Mouse (Mus musculus) G1E (cell line): ENCODE measurements around the gene Arl15. TPM values are rescaled to one million over a fixed set of nuclear protein-coding genes. Genes with fewer than 3 reads are reported as not detected.

Source experiments
- ATAC-seq: 2 replicates; pipeline ENCODE4 v1.8.0; 2016; ENCODE audit warnings: mild to moderate bottlenecking; ENCODE audit not compliant: insufficient number of reproducible peaks, poor library complexity, low FRiP score, severe bottlenecking; ENCODE audit errors: extremely low read depth
- DNase-seq: peaks from one replicate; pipeline ENCODE4 v3.0.0; 2012; ENCODE audit warnings: low spot score
- H3K27me3 ChIP-seq: 2 replicates; pipeline ENCODE4 v1.6.1; 2012; ENCODE audit warnings: mild to moderate bottlenecking, low read length, inconsistent platforms; ENCODE audit not compliant: insufficient read depth
- H3K36me3 ChIP-seq: replicated peaks from 2 replicates; pipeline ENCODE3; 2012; ENCODE audit warnings: mild to moderate bottlenecking, inconsistent platforms
- H3K4me1 ChIP-seq: 2 replicates; pipeline ENCODE4 v1.6.1; 2012; ENCODE audit warnings: low read depth, low read length, inconsistent platforms, mixed read lengths; ENCODE audit not compliant: insufficient read depth
- H3K4me3 ChIP-seq: 2 replicates; pipeline ENCODE4 v1.5.1; 2012; ENCODE audit warnings: low read depth, mild to moderate bottlenecking, inconsistent platforms, low read length, moderate library complexity, mixed read lengths
- H3K9me3 ChIP-seq: replicated peaks from 2 replicates; pipeline ENCODE4 v1.6.1; 2012; ENCODE audit warnings: inconsistent platforms
- CTCF ChIP-seq: IDR thresholded peaks from 2 replicates; pipeline ENCODE4 v1.5.1; 2012; ENCODE audit warnings: low read depth, low read length, inconsistent platforms, mixed read lengths
- GATA1 ChIP-seq: IDR thresholded peaks from 2 replicates; pipeline ENCODE4 v1.6.1; 2012; ENCODE audit warnings: borderline replicate concordance, low read length, inconsistent platforms, mixed read lengths
- GATA2 ChIP-seq: IDR thresholded peaks from 2 replicates; pipeline ENCODE4 v1.6.1; 2012; ENCODE audit warnings: low read depth, low read length, inconsistent platforms, borderline replicate concordance
- POLR2AphosphoS5 ChIP-seq: IDR thresholded peaks from 2 replicates; pipeline ENCODE4 v1.6.1; 2012; ENCODE audit warnings: low read depth, low read length, inconsistent platforms; ENCODE audit not compliant: insufficient replicate concordance
- TAL1 ChIP-seq: conservative IDR thresholded peaks from 2 replicates; pipeline ENCODE4 v1.6.1; 2012; ENCODE audit warnings: low read depth, low read length, inconsistent platforms, mixed read lengths
- polyA plus RNA-seq: library from polyadenylated mRNA; stranded (reverse); fragments of >175 nt; gene quantifications from 2 replicates; pipeline ENCODE4 v1.2.3, GENCODE M21; 2012
- total RNA-seq, 2 experiments: library from RNA; stranded (forward) in 1 of 2; stranded (reverse) in 1 of 2; fragments of 200-1000 nt in 1 of 2; fragments of >200 nt in 1 of 2; fragmentation: Nextera tagmentation in 1 of 2; gene quantifications; 2 replicates each; pipeline ENCODE4 v1.2.3; 2014 to 2017

Gene Arl15
- total and polyA plus RNA-seq, 3 experiments: 3.2 to 73.8 (median 64.0) TPM

DNA sequence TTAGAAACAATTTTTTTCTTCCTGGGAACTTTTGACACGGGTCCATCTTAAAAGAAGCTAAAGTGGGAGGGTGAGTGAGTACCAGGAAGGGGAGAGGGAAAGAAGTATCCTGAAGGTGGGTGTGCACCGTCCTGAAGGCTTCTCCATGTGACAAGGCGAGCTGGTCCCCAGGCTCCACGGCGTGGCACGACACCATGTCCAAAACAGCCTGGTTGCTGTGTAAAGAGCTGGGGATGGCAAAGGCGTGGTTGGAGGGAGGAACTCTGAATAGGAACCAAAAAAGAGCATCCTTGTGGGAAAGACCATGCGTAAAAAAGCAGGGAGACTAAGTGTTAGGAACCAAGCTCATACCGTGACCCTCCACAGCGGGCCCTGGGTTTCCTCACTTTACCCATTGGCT lies 330.1 kb downstream of the Arl15 start:
- no peak overlapping the region for H3K4me3 ChIP-seq
- ATAC-seq (no peak), DNase-seq (no peak)
- no peaks in the 10 kb centered on the region for H3K4me1 ChIP-seq
- H3K36me3 ChIP-seq: peaks cover 86% of the 10 kb centered on the region
- TF ChIP-seq GATA1 (no peak), TAL1 (no peak), CTCF (no peak), GATA2 (no peak), POLR2AphosphoS5 (no peak)
- H3K9me3 ChIP-seq: no peaks in the 10 kb centered on the region
- H3K27me3 ChIP-seq: no peaks in the 10 kb centered on the region

GRCm38 (mm10) chr13:114124991-114125390 lies 330.7 kb downstream of the Arl15 start:
- Histone ChIP-seq H3K9me3 (no peaks in the 10 kb centered on the region), H3K36me3 (peaks cover 87% of the 10 kb centered on the region)
- TF ChIP-seq TAL1: no peak
- no peak for TF ChIP-seq CTCF
- TF ChIP-seq POLR2AphosphoS5: no peak

DNA sequence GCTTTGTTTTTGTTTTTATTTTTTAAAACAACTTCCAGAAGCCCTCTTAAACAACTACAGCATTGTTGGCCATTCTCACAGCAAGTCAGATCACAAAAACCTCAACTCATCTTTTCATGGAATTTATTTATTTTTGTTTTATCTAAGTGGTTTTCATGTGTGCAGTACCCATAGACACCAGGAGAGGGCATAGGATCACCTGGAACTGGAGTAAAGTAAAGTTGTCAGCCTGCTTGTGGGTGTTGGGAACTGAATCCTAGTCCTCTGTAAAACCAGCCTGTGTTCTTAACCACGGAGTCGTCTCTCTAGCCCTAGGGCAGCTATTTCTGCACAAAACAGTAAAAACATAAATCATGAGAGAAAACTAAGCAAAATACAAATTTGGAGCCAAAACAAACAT lies 334.1 kb downstream of the Arl15 start:
- no peaks in the 10 kb centered on the region for H3K27me3 ChIP-seq
- no peak for DNase-seq
- TF ChIP-seq GATA2: no peak
- TF ChIP-seq CTCF: no peak
- TF ChIP-seq TAL1: no peak
- no peak for TF ChIP-seq POLR2AphosphoS5
- no peak for TF ChIP-seq GATA1
- no peaks in the 10 kb centered on the region for H3K4me1 ChIP-seq
- no peak overlapping the region for H3K4me3 ChIP-seq
- no peak for ATAC-seq
- H3K36me3 ChIP-seq: peaks cover 84% of the 10 kb centered on the region
- no peaks in the 10 kb centered on the region for H3K9me3 ChIP-seq

More at GRCm38 (mm10) chr13:114124991-114125390, 330.7 kb downstream of the Arl15 start:
- no peak for DNase-seq
- Histone ChIP-seq H3K4me3 (no peak overlapping the region), H3K27me3 (no peaks in the 10 kb centered on the region), H3K4me1 (no peaks in the 10 kb centered on the region)
- no peak for ATAC-seq

GRCm38 (mm10) chr13:114129986-114130385 lies 335.7 kb downstream of the Arl15 start:
- Histone ChIP-seq H3K36me3 (peaks cover 84% of the 10 kb centered on the region), H3K27me3 (no peaks in the 10 kb centered on the region), H3K9me3 (no peaks in the 10 kb centered on the region), H3K4me1 (no peaks in the 10 kb centered on the region), H3K4me3 (no peak overlapping the region)
- DNase-seq (no peak), ATAC-seq (no peak)
- TF ChIP-seq TAL1 (no peak), POLR2AphosphoS5 (no peak), CTCF (no peak), GATA2 (no peak), GATA1 (no peak)

DNA sequence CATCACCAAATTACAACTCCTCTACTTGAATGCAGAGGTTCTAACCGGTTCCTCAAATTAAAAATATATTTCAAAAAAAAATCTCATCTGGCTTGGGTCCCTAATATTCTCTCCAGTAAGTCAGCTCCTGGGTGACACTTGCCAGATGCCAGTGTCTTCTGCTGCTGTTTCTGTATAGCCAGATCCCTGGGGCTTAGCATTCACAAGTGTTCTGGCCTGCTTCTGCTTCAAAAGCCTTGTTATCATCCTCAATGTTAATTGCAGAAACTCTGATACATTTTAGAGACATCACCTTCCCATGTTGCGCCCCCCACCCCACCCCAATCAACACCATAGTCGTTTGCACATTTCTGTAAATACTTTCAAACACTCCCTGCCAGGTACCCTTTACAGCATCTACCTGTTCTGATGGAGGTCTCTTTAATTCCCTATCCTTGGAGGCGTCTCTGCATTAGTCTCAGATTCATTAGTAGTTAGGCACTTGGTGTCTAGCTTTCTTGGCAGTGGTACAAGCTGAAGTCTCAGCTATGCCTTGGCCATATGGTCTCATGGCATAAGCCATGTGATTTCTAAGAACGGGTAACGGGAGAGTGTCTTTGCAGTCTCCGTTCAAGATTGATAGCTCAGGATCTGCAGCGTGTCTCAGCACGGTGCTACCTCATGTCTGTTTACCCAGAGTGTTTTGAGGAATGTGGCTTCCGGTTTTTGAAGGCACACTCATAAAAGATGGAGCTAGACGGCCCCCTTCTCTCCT lies 336.4 kb downstream of the Arl15 start:
- TF ChIP-seq GATA2 (no peak), CTCF (no peak), GATA1 (no peak), POLR2AphosphoS5 (no peak), TAL1 (no peak)
- DNase-seq: no peak
- Histone ChIP-seq H3K27me3 (no peaks in the 10 kb centered on the region), H3K9me3 (no peaks in the 10 kb centered on the region), H3K4me3 (no peak overlapping the region), H3K36me3 (peaks cover 86% of the 10 kb centered on the region), H3K4me1 (no peaks in the 10 kb centered on the region)
- ATAC-seq: no peak

GRCm38 (mm10) chr13:114138921-114139320 lies 344.6 kb downstream of the Arl15 start:
- no peak for DNase-seq
- Histone ChIP-seq H3K4me1 (peaks cover 5% of the 10 kb centered on the region; the same call in 1 of the 2 replicates), H3K4me3 (no peak overlapping the region), H3K36me3 (peaks cover 92% of the 10 kb centered on the region), H3K9me3 (no peaks in the 10 kb centered on the region), H3K27me3 (no peaks in the 10 kb centered on the region)
- no peak for ATAC-seq
- no peak for TF ChIP-seq GATA1
- no peak for TF ChIP-seq TAL1
- TF ChIP-seq GATA2: no peak
- TF ChIP-seq CTCF: no peak
- TF ChIP-seq POLR2AphosphoS5: no peak
